Mouse (Mus musculus) midbrain, embryonic 15.5 days (tissue): Measurements from ENCODE around the gene Dnaja4. TPM values are rescaled to one million over a fixed set of nuclear protein-coding genes. Genes with fewer than 3 reads are reported as not detected.

ENCODE experiments used
- ATAC-seq: fragments of 200-750 bp; cut with Nextera tagmentation; replicated peaks from 2 replicates; pipeline ENCODE4 v1.8.0; 2017; ENCODE audit warnings: moderate TSS enrichment
- H3K27ac ChIP-seq: fragments of 300-500 bp; sonication (generic); 2 replicates; pipeline ENCODE4 v1.5.1; 2015; ENCODE audit warnings: mild to moderate bottlenecking, inconsistent platforms
- H3K27me3 ChIP-seq: fragments of 300-500 bp; sonication (generic); replicated peaks from 2 replicates; pipeline ENCODE4 v1.6.1; 2015; ENCODE audit warnings: inconsistent platforms
- H3K36me3 ChIP-seq: fragments of 300-500 bp; sonication (generic); replicated peaks from 2 replicates; pipeline ENCODE4 v1.6.1; 2015; ENCODE audit warnings: inconsistent platforms
- H3K4me1 ChIP-seq: fragments of 300-500 bp; sonication (generic); 2 replicates; pipeline ENCODE4 v1.6.1; 2015; ENCODE audit warnings: inconsistent platforms
- H3K4me2 ChIP-seq: fragments of 300-500 bp; sonication (generic); 2 replicates; pipeline ENCODE4 v1.6.1; 2015; ENCODE audit warnings: inconsistent platforms, mild to moderate bottlenecking, moderate library complexity
- H3K4me3 ChIP-seq: fragments of 300-500 bp; sonication (generic); 2 replicates; pipeline ENCODE4 v1.5.1; 2015; ENCODE audit warnings: mild to moderate bottlenecking, inconsistent platforms
- H3K9ac ChIP-seq: fragments of 300-500 bp; sonication (generic); 2 replicates; pipeline ENCODE4 v1.6.1; 2015; ENCODE audit warnings: mild to moderate bottlenecking, inconsistent platforms
- H3K9me3 ChIP-seq: fragments of 300-500 bp; sonication (generic); 2 replicates; pipeline ENCODE4 v1.6.1; 2016; ENCODE audit warnings: inconsistent platforms
- WGBS: fragments of 180-500 bp; shearing (Covaris S2); methylation state at CpG from one replicate; pipeline ENCODE4 v1.1.7; 2015; ENCODE audit warnings: mixed read lengths; 5-methylcytosine and 5-hydroxymethylcytosine counted together
- microRNA-seq: library from miRNA; unstranded; fragments of <30 nt; microRNA quantifications from one replicate; pipeline ENCODE4, GENCODE M21; 2016
- polyA plus RNA-seq: library from polyadenylated mRNA; unstranded; fragments of >200 nt; fragmentation: Nextera tagmentation; extraction: Ambion mirVana; gene quantifications from 2 replicates; pipeline ENCODE4 v1.2.1, GENCODE M21; 2015

The Dnaja4 gene
- polyA plus RNA-seq, 1 experiment from 2014 or later: 7.2 TPM

DNA sequence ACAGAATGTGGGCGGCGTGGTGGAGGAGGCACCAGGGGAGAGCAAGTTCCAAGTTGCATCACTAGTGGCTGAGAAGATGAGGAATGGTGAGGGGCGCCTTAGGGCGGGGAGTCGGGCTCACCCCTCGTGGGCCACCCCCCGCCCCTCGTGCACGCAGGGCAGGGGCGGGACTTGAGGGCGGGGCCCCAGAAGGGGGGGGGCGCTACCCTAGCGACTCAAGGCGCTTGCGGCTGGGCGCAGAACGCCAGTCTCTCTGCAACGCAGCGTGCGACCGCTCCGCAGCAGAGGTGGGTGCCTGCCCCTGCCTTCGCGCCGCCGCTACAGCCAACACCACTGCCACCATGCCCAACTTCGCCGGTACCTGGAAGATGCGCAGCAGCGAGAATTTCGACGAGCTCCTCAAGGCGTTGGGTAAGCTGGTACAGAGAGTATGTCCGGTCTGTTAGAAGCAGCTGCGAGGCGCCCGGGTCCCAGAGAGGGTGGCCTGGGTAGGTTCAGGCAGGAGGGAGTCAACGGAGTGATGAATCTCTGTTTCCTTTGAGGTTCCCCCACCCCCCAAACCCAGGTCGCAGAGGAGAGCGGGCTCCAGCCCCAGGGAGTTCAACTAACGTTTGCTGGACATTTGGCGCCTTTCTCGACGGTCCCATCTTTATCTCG is 66.0 kb downstream of the Dnaja4 start, which contains the start of gene Crabp1:
TSS of gene Crabp1 (plus strand) at position 188 of the 657 bp plus-strand sequence.
- Histone ChIP-seq H3K36me3 (no peaks in the 10 kb centered on the region), H3K27me3 (peaks cover 46% of the 10 kb centered on the region), H3K27ac (no peak within 1 kb of the TSS), H3K9me3 (no peaks in the 10 kb centered on the region), H3K9ac (peak within 1 kb of the TSS; percentile 32; the same call in 1 of the 2 replicates), H3K4me1 (peaks cover 23% of the 10 kb centered on the region), H3K4me3 (peak within 1 kb of the TSS; percentile 42), H3K4me2 (peak within 1 kb of the TSS; percentile 65)
- WGBS: under 1% methylated on average over 43 of the region's 45 CpGs
- ATAC-seq: 0 out of 2 replicates have a peak, but pooled peaks have one; percentile 45

DNA sequence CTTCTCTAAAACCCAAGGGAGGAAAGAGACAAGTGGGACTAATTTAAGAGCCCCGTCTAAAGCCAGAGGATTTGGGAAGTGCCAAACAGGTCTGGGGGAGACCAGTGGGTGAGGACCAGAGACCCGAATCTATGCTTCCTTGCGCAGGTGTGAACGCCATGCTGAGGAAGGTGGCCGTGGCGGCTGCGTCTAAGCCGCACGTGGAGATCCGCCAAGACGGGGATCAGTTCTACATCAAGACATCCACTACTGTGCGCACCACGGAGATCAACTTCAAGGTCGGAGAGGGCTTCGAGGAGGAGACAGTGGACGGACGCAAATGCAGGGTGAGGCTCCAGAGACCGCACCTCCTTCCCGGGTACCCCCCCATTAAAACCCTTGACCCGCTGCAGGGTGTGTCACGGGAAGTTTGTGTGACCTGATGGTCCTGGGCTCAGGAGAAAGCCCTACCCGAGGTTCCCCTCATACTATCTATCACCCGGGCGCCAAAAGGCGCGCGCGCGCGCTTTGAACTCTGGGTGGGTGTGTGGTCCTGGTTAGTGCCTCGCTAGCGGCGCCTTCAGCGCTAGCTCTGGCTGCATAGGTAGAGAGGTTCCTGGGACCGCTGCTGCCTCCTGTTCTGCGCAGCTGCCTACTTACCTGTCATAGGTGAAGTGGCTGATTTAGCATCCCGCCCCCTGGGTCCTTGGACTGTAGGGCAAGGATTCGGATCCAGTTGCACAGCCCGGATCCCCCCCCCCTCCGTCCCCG is 66.8 kb downstream of the Dnaja4 start:
- H3K4me2 ChIP-seq: peak overlapping the region; percentile 65
- H3K4me1 ChIP-seq: peaks cover 23% of the 10 kb centered on the region
- no peak overlapping the region for H3K27ac ChIP-seq
- H3K4me3 ChIP-seq: peak overlapping the region; percentile 42
- H3K9me3 ChIP-seq: no peaks in the 10 kb centered on the region
- 0 out of 2 replicates have a peak overlapping the region, but pooled peaks have one; percentile 32 for H3K9ac ChIP-seq
- WGBS: 1% methylated on average over 41 of the region's 41 CpGs
- H3K36me3 ChIP-seq: no peaks in the 10 kb centered on the region
- ATAC-seq: peak; percentile 70
- peaks cover 46% of the 10 kb centered on the region for H3K27me3 ChIP-seq

Small RNAs within 50 kb of the gene (microRNA-seq; reads per million reads assigned to microRNA genes)
- gene Mir5710: not detected

Other genes starting within 250 kb of the Dnaja4 start
- 57.0 and 63.2 TPM in 2 replicates for gene Dmxl2, start 197.2 kb upstream of the Dnaja4 start, polyA plus RNA-seq
- gene Sh2d7, start 159.9 kb upstream of the Dnaja4 start, polyA plus RNA-seq: not detected in 2 replicates
- gene Cib2, start 138.7 kb upstream of the Dnaja4 start, polyA plus RNA-seq: 43.2 and 44.6 TPM in 2 replicates
- gene Idh3a, start 112.5 kb upstream of the Dnaja4 start, polyA plus RNA-seq: 132 and 136 TPM in 2 replicates
- 17.9 and 22.6 TPM in 2 replicates for gene Acsbg1, start 37.0 kb upstream of the Dnaja4 start, polyA plus RNA-seq
- 89.8 and 95.0 TPM in 2 replicates for gene Wdr61, start 35.6 kb downstream of the Dnaja4 start, polyA plus RNA-seq
- gene Crabp1, start 65.9 kb downstream of the Dnaja4 start, polyA plus RNA-seq: 22.4 and 25.1 TPM in 2 replicates
- gene Ireb2, start 164.9 kb downstream of the Dnaja4 start, polyA plus RNA-seq: 38.1 and 41.0 TPM in 2 replicates
- gene Hykk, start 218.4 kb downstream of the Dnaja4 start, polyA plus RNA-seq: 2.0 and 2.2 TPM in 2 replicates